Mouse (Mus musculus): ENCODE data around the gene Pakap.

- TF ChIP-seq CTCF (IDR thresholded peaks at IDR 0.05; ENCODE audit: borderline replicate concordance, extremely low read depth, insufficient read depth, insufficient read length) (no peak), POLR2A (IDR thresholded peaks at IDR 0.05; ENCODE audit: borderline replicate concordance, extremely low read depth, insufficient read depth, insufficient read length, poor library complexity, severe bottlenecking) (no peak)
Measured at GRCm38 (mm10) chr4:57640222-57640621, 72.2 kb downstream of the Pakap start.
